Mouse (Mus musculus) adrenal gland, postnatal 14 days (tissue): Measurements from ENCODE around the gene Ovol1. TPM values are rescaled to one million over a fixed set of nuclear protein-coding genes. Genes with fewer than 3 reads are reported as not detected.

ENCODE experiments used
- DNase-seq: peaks from one replicate; pipeline ENCODE4 v3.0.0; 2021; ENCODE audit warnings: mixed read lengths
- long read RNA-seq, 2 experiments: library from polyadenylated mRNA; stranded (forward); transcript quantifications; one replicate each; pipeline ENCODE4 v2.0.0; 2021
- total RNA-seq: library from RNA; stranded (reverse); gene quantifications from 2 replicates; pipeline ENCODE4 v1.2.3, GENCODE M21; 2021

Gene Ovol1
- not detected in 2 replicates for total RNA-seq
- long read RNA-seq, experiment 1 = 0 reads
- long read RNA-seq, experiment 2 = 0 reads

GRCm38 (mm10) chr19:5560457-5561041 lies at the start of gene Ovol1:
Gene Ovol1 (minus strand): TSS chr19:5560646.
- DNase-seq = peak; percentile 34

DNA sequence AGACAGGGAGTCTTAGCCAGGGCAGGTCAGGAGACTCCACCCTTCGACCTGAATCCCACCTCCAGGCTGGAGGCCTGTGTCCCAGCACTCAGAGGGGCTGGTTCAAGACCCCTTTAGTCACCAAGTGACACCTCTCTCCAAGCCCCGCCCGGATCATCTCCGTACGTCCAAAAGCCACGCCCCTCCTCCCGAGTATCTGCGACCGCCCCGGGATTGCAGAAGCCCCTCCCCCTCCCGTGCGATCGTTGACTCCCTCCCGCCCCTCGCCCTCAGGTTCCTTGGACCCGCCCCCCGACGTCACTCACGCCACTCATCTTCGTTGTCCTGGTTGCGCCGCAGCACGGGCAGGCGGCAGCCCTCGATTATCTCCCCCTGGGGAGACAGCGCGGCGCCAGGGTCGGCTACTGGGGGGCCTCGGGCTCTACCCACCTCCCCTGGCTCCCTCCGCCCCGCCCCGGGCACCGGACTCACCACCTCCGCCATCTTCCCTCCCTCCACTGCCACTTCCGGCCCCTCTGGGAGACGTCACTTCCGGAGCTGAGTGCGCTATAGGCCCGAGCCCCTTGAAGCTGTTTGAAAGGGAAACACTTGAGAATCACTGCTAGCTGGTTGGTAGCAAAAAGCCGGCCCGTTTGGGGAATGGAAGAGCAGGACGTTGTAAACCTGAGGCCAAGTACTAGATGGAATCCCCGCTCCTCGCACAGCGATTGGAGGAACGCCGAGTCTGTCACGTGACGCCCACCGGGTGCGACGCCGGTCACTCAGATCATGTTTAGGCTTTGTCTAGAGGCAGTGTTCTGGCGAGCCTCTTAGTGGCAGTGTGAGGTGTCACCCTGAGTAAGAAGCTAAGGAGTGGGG lies 49.3 kb upstream of the Ovol1 start, which contains the start of gene Kat5:
TSS of gene Kat5 (minus strand) at position 691 of the 858 bp plus-strand sequence.
- peak; percentile 94 for DNase-seq

GRCm38 (mm10) chr19:5609171-5609546 lies 48.7 kb upstream of the Ovol1 start:
- DNase-seq = no peak

DNA sequence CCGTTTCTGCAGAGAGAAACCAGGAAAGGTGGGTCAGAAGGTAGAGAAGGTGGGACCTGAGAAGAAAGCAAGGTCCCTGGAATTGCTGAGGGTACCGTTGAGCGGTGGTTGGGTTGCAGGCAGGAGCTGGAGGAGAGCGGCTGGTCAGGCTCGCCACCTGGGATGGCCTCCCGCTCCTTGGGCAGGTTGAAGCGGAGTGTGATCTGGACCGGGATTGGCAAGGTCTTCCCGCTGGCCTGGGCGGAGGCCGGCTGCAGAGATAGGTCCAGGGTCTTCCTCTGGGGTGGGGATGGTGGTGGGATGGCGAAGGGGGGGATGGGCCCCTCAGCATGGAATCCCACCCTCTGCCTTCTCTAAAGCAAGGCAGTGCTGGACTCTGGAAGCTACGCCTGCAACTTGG lies 48.3 kb upstream of the Ovol1 start:
- DNase-seq = no peak

- DNase-seq = no peak
Observed at GRCm38 (mm10) chr19:5607705-5608410, 47.4 kb upstream of the Ovol1 start.

DNA sequence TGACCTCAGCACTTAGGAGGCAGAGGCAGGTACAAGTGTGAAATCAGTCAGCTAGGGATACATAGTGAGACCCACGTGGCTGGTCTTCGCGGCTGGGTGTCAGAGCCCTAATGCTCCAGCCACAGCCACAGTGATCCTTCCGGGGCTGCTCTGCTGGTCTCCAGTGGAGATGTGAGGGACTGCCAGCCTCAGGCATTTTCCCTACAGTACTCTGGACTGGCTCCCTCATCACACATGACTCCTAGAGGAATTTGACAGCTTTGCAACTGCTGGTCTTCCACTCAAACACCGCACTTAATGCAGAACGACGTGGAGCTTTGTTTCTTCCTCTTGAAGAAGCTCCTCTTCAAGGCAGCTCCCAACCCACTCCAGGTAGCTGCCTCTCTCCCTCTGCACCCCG lies 45.8 kb upstream of the Ovol1 start:
- DNase-seq = peak; percentile 32

DNA sequence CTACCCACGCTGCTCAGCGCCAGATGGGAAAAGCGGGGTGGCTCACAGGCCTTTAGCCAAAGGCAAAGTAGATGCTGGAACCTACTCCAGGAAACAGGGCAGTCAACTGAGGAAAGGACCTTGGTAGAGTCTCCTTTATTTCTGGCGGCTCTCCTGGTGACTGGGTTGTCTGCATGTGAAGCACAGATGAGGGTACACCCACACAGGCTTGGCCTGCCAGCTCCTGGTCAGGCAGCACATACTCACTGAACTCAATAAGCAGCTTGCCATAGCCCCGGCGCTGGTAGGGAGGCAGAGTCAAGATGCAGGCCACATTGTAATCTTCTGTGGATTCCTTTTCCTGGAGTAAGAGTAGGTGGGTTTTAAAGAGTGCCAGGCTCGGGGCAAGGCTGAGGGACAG lies 44.7 kb upstream of the Ovol1 start:
- DNase-seq = no peak

- DNase-seq = no peak
Observed at GRCm38 (mm10) chr19:5603664-5604063, 43.2 kb upstream of the Ovol1 start.

GRCm38 (mm10) chr19:5601752-5602541 lies 41.5 kb upstream of the Ovol1 start, which contains the start of gene Rnaseh2c:
Gene Rnaseh2c (plus strand): TSS chr19:5601873.
- DNase-seq = peak; percentile 84

DNA sequence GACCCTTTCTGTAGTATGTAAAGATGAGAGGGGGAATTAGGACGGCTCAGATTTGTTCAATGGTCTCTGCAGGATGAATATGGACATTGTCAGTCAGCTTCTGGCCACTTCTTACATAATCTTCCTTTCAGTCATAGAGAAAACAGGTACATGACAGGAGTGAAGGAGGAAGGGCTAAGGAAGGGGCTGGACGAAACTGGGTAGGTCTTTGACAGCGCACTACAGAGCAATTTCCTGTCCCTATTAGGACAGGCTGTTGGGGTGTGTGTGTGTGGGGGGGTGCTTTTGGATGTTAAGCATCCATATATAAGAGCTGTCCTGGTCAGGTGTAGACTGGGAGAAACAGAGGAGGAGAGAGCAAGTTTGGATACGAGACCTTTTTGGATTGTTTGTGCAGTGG lies 38.8 kb upstream of the Ovol1 start:
- no peak for DNase-seq

GRCm38 (mm10) chr19:5591888-5592287 lies 31.4 kb upstream of the Ovol1 start:
- no peak for DNase-seq

GRCm38 (mm10) chr19:5589159-5589558 lies 28.7 kb upstream of the Ovol1 start:
- DNase-seq = no peak

DNA sequence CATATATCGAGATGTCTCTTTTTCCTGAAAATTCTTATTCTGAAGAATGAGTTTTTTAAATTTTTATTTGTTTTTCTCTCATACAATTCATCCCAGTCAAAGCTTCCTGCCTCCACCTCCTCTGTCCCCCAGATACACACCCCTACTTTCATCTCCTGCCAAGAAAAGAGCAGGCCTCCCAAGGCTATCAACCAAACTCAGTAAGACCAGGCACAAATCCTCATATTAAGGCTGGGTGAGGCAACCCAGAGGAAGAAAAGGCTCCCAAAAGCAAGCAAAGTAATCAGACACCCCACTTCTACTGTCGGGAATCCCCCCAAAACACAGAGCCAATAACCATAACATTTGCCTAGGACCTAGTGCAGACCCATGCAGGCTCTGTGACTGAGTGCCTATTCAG lies 21.5 kb upstream of the Ovol1 start:
- DNase-seq = peak; percentile 50

DNA sequence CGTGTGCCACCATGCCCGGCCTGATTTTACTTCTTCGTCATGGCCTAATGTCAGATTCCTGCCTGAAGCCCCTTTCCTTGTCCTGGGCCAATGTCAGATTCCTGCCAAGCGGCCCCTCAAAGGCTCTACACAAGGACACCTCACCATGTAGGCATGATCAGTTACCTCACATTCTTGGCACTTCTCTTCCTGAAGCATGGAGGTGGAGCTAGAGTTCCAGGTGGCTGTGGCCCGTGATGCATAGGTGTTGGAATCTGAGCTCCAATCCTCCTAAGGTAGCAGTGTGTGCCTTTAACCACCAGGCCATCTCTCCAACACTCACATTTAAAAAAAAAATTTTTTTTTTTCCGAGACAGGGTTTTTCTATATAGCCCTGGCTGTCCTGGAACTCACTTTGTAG lies 20.3 kb upstream of the Ovol1 start:
- no peak for DNase-seq

DNA sequence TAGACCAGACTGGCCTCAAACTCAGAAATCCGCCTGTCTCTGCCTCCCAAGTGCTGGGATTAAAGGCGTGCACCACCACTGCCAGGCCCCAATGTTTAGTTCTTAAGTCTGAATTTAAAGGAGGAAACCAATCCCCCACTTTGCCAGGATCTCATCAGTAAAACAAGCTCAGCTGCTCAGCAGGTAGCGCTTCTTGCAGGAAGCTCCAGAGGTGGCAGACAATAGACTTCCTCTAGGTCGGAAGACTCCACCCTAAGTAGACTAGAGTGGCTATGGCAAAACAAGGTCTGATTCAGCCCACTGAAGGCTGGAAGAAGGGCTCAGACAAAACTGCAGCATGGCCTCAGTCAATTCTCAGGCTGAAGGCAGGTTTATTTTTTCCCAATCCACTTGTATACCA lies 19.5 kb upstream of the Ovol1 start:
- DNase-seq = no peak

DNA sequence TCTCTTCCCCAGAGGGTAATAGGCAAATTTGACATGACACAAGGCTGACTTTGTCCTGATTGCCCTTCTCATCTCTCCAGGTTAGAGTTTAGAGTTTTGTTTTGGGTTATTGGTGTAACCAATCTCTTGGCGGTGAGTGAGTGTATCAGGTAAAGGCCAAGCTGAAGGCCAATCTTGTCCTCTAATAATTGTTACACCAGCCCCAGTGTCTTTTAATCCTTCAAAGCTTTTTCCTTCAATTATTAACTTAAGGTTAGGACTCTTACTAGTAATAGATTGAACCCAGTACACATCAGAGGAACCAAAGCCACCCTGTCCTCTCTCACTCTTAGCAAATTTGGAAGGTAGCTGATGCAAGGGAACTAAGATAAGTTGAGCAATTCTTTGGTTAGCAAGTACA lies 14.9 kb upstream of the Ovol1 start:
- no peak for DNase-seq

GRCm38 (mm10) chr19:5572331-5573125 lies 12.1 kb upstream of the Ovol1 start:
- DNase-seq = peak; percentile 81

- DNase-seq = peak; percentile 63
Observed at GRCm38 (mm10) chr19:5571831-5572230, 11.4 kb upstream of the Ovol1 start.

DNA sequence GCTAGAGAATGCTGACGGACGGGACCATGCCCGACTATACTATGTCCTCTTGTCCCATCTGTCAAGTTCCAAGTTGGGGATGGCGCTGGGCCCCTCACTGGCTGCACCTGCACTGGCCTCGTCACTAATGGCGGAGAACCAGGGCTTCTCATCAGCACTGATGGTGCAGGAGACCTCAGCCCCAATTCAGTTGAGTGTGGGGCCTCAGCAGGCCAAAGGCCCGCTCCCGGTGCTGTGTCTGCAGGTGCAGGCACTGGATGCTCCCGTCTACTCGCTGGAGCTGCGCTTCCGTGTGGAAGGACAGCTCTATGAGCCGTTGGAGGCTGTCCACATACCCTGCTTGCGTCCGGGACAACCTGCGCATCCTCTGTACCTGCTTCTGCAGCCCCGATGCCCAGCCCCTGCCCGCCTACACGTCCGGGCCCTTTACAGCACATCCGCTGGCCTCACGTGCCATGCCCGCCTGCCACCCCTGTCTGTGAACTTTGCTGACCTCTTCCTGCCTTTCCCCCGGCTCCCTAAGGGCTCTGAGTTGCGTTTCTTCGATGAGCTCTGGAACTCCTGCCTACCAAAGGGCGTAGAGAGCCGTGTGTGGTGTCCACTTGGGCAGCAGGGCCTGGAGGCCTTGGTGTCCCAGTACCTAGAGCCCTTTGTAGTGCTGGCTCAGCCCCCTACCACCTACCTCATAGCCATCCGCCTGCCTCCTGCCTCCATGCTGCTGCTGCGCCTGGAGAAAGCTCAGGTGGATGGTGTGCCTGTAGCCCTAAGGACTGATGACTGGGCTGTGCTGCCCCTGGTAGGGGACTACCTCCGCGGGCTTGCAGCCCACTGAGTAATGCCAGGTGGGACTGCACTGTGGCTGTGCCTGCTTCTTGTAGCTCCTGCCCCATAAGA lies 10.2 kb upstream of the Ovol1 start:
- no peak for DNase-seq

DNA sequence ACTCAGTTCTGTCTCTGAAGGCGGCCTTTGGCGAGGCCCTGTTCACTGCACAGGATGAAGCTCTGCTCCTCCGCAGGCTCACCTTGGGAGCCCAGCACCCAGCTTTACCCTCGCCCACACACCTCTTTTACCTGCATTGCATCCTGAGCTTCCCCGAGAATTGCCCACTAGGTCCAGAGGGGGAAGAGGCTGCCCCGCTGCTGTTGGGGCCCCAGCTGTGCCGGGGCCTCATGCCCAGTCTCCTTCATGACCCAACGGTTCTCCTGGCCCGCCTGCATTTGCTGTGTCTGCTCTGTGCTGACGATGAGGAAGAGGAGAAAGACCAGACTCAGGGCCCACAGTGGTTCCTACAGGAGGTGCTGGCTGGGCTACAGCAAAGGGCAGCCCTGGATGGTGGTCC lies 9.1 kb upstream of the Ovol1 start:
- no peak for DNase-seq
